Mouse (Mus musculus) stomach, embryonic 14.5 days (tissue): ENCODE measurements around the gene Chchd5. TPM values are rescaled to one million over a fixed set of nuclear protein-coding genes. Genes with fewer than 3 reads are reported as not detected.

Experiments
- ATAC-seq: fragments of 200-750 bp; cut with Nextera tagmentation; 2 replicates; pipeline ENCODE4 v1.8.0; 2017; ENCODE audit warnings: low read depth, moderate TSS enrichment; ENCODE audit not compliant: insufficient number of reproducible peaks, insufficient read depth, low FRiP score
- H3K27ac ChIP-seq: fragments of 300-500 bp; sonication (generic); 2 replicates; pipeline ENCODE4 v1.5.1; 2014; ENCODE audit warnings: mild to moderate bottlenecking, low read length, moderate library complexity, mixed read lengths
- H3K27me3 ChIP-seq: fragments of 300-500 bp; sonication (generic); 2 replicates; pipeline ENCODE4 v1.6.1; 2014; ENCODE audit warnings: low read length, control low read depth, mixed read lengths; ENCODE audit not compliant: control insufficient read depth, insufficient read depth
- H3K36me3 ChIP-seq: fragments of 300-500 bp; sonication (generic); 2 replicates; pipeline ENCODE4 v1.6.1; 2014; ENCODE audit warnings: mild to moderate bottlenecking, control low read depth, low read length, moderate library complexity, mixed read lengths; ENCODE audit not compliant: control insufficient read depth, insufficient read depth
- H3K4me1 ChIP-seq: fragments of 300-500 bp; sonication (generic); 2 replicates; pipeline ENCODE4 v1.6.1; 2014; ENCODE audit warnings: low read length, control low read depth, mixed read lengths; ENCODE audit not compliant: control insufficient read depth, insufficient read depth
- H3K4me2 ChIP-seq: fragments of 300-500 bp; sonication (generic); replicated peaks from 2 replicates; pipeline ENCODE4 v1.6.1; 2014; ENCODE audit warnings: low read depth, low read length, control low read depth
- H3K4me3 ChIP-seq: fragments of 300-500 bp; sonication (generic); 2 replicates; pipeline ENCODE4 v1.5.1; 2014; ENCODE audit warnings: low read depth, low read length, control low read depth
- H3K9ac ChIP-seq: fragments of 300-500 bp; sonication (generic); replicated peaks from 2 replicates; pipeline ENCODE4 v1.6.1; 2014; ENCODE audit warnings: low read depth, mild to moderate bottlenecking, control low read depth, low read length, moderate library complexity, mixed read lengths
- H3K9me3 ChIP-seq: fragments of 300-500 bp; sonication (generic); 2 replicates; pipeline ENCODE4 v1.6.1; 2016; ENCODE audit warnings: low read depth, low read length, control low read depth; ENCODE audit not compliant: control insufficient read depth
- WGBS: fragments of 180-500 bp; shearing (Covaris S2); extraction: QIAGEN DNeasy Blood & Tissue Kit; methylation state at CpG from one replicate; pipeline ENCODE4 v1.1.7; 2014; 5-methylcytosine and 5-hydroxymethylcytosine counted together
- polyA plus RNA-seq: library from polyadenylated mRNA; unstranded; fragments of >200 nt; fragmentation: Nextera tagmentation; extraction: Ambion mirVana; gene quantifications from 2 replicates; pipeline ENCODE4 v1.2.1, GENCODE M21; 2014

The Chchd5 gene
- polyA plus RNA-seq, 1 experiment from 2014 or later = 26.0 TPM

GRCm38 (mm10) chr2:129100784-129101310 lies 28.7 kb upstream of the Chchd5 start, which contains the start of gene Polr1b:
Polr1b (plus strand) TSS chr2:129100995.
- peak; percentile 99 for ATAC-seq
- peaks cover 29% of the 10 kb centered on the region for H3K36me3 ChIP-seq
- H3K4me3 ChIP-seq = peak within 1 kb of the TSS; percentile 66
- peak within 1 kb of the TSS; percentile 68 for H3K4me2 ChIP-seq
- peak within 1 kb of the TSS; percentile 73 for H3K9ac ChIP-seq
- H3K4me1 ChIP-seq = no peaks in the 10 kb centered on the region
- H3K9me3 ChIP-seq = no peaks in the 10 kb centered on the region
- no peak within 1 kb of the TSS for H3K27ac ChIP-seq
- under 1% methylated on average over 35 of the region's 35 CpGs for WGBS
- H3K27me3 ChIP-seq = no peaks in the 10 kb centered on the region

- H3K36me3 ChIP-seq = peaks cover 60% of the 10 kb centered on the region
These were observed 16.6 kb upstream of the Chchd5 start for GRCm38 (mm10) chr2:129112924-129113323.

GRCm38 (mm10) chr2:129115706-129116367 lies 13.7 kb upstream of the Chchd5 start:
- Histone ChIP-seq H3K4me3 (no peak overlapping the region), H3K27me3 (no peaks in the 10 kb centered on the region), H3K36me3 (peaks cover 66% of the 10 kb centered on the region), H3K9me3 (no peaks in the 10 kb centered on the region), H3K9ac (no peak overlapping the region), H3K4me1 (no peaks in the 10 kb centered on the region), H3K4me2 (no peak overlapping the region), H3K27ac (no peak overlapping the region)
- WGBS = 90% methylated on average over 9 of the region's 9 CpGs
- no peak for ATAC-seq

More at GRCm38 (mm10) chr2:129112924-129113323, 16.6 kb upstream of the Chchd5 start:
- Histone ChIP-seq H3K9me3 (no peaks in the 10 kb centered on the region), H3K27me3 (no peaks in the 10 kb centered on the region), H3K4me3 (no peak overlapping the region), H3K4me1 (no peaks in the 10 kb centered on the region), H3K9ac (no peak overlapping the region), H3K4me2 (no peak overlapping the region), H3K27ac (no peak overlapping the region)
- no peak for ATAC-seq
- 93% methylated on average over 5 of the region's 5 CpGs for WGBS

GRCm38 (mm10) chr2:129116368-129116739 lies 13.1 kb upstream of the Chchd5 start:
- Histone ChIP-seq H3K4me2 (no peak overlapping the region), H3K9me3 (no peaks in the 10 kb centered on the region), H3K27me3 (no peaks in the 10 kb centered on the region), H3K27ac (no peak overlapping the region), H3K9ac (no peak overlapping the region), H3K4me3 (no peak overlapping the region), H3K36me3 (peaks cover 69% of the 10 kb centered on the region), H3K4me1 (no peaks in the 10 kb centered on the region)
- 92% methylated on average over 1 of the region's 1 CpGs for WGBS
- no peak for ATAC-seq

DNA sequence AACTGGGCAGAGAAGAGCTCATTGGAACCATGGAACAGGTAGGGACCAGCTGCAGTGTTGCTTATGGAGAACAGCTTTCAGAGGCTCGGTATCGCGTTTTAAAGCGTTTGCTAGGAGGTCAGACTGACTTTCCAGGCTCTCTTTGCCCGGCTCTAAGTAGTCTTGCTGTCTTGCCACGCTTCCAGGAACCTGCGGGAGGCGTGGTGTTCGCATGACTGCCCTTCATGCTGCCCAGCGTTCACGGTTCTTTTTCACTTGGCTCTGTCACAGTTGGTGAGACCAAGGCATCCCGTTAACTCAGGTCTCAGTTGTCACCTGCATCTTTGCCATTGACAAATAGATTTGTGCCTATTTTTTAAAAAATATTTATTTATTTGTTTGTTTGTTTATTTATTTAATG lies 11.4 kb upstream of the Chchd5 start:
- Histone ChIP-seq H3K4me1 (no peaks in the 10 kb centered on the region), H3K4me3 (no peak overlapping the region), H3K4me2 (no peak overlapping the region), H3K36me3 (peaks cover 77% of the 10 kb centered on the region), H3K27me3 (no peaks in the 10 kb centered on the region), H3K9me3 (no peaks in the 10 kb centered on the region), H3K27ac (no peak overlapping the region), H3K9ac (no peak overlapping the region)
- ATAC-seq = no peak
- 93% methylated on average over 12 of the region's 12 CpGs for WGBS

DNA sequence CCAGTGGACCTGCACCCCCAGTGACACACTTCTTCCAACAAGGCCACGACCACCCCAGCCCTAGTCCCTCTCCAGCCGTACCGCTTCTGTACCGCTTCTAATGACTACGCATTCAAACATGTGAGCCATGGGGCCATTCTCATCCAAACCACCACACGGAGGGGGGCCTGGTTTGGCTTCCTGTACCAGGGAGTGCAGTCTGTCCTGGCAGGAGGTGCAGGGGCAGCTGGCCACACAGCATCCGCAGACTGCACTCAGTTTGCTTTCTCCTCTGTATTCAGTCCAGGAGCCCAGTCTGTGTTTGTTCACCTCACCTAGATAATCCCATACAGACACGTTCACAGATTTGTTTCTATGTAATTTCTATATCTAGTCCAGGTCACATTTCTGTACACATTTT lies 7.5 kb upstream of the Chchd5 start:
- Histone ChIP-seq H3K4me1 (no peaks in the 10 kb centered on the region), H3K36me3 (peaks cover 68% of the 10 kb centered on the region), H3K27ac (no peak overlapping the region), H3K4me3 (no peak overlapping the region), H3K9ac (no peak overlapping the region), H3K9me3 (no peaks in the 10 kb centered on the region), H3K27me3 (no peaks in the 10 kb centered on the region), H3K4me2 (no peak overlapping the region)
- ATAC-seq = no peak
- WGBS = 97% methylated on average over 8 of the region's 8 CpGs

- H3K36me3 ChIP-seq = peaks cover 31% of the 10 kb centered on the region
- H3K9me3 ChIP-seq = peaks cover 7% of the 10 kb centered on the region; the same call in 1 of the 2 replicates
- H3K4me1 ChIP-seq = peaks cover 10% of the 10 kb centered on the region; the same call in 1 of the 2 replicates
- no peaks in the 10 kb centered on the region for H3K27me3 ChIP-seq
- 37% methylated on average over 18 of the region's 18 CpGs for WGBS
- H3K27ac ChIP-seq = peak overlapping the region; percentile 88; the same call in 1 of the 2 replicates
- H3K4me3 ChIP-seq = peak overlapping the region; percentile 48
- H3K9ac ChIP-seq = peak overlapping the region; percentile 63
- ATAC-seq = peak; percentile 20
- H3K4me2 ChIP-seq = peak overlapping the region; percentile 88
These were observed 566 bp downstream of the Chchd5 start for GRCm38 (mm10) chr2:129129987-129130545.

GRCm38 (mm10) chr2:129130776-129131175 lies 1.3 kb downstream of the Chchd5 start:
- H3K4me2 ChIP-seq = no peak overlapping the region; the same call in 1 of the 2 replicates
- H3K36me3 ChIP-seq = peaks cover 25% of the 10 kb centered on the region
- peaks cover 10% of the 10 kb centered on the region; the same call in 1 of the 2 replicates for H3K4me1 ChIP-seq
- ATAC-seq = no peak
- 90% methylated on average over 2 of the region's 2 CpGs for WGBS
- no peaks in the 10 kb centered on the region for H3K27me3 ChIP-seq
- H3K27ac ChIP-seq = 0 out of 2 replicates have a peak overlapping the region, but pooled peaks have one; percentile 88
- H3K9me3 ChIP-seq = peaks cover 7% of the 10 kb centered on the region; the same call in 1 of the 2 replicates
- no peak overlapping the region for H3K4me3 ChIP-seq
- no peak overlapping the region for H3K9ac ChIP-seq
